Mouse (Mus musculus): ENCODE results near the gene Il6st. TPM values are rescaled to one million over a fixed set of nuclear protein-coding genes. Genes with fewer than 3 reads are reported as not detected.

The Il6st gene
- polyA plus RNA-seq, 1 experiment = 111 TPM

- DNase-seq (ENCODE audit: low spot score) = no peak
These were observed 20.9 kb upstream of the Il6st start for GRCm38 (mm10) chr13:112442867-112443529.

- DNase-seq (ENCODE audit: low spot score) = no peak
These were observed 16.7 kb upstream of the Il6st start for GRCm38 (mm10) chr13:112447108-112447665.

GRCm38 (mm10) chr13:112450210-112450609 lies 13.7 kb upstream of the Il6st start:
- DNase-seq (ENCODE audit: low spot score) = no peak

DNA sequence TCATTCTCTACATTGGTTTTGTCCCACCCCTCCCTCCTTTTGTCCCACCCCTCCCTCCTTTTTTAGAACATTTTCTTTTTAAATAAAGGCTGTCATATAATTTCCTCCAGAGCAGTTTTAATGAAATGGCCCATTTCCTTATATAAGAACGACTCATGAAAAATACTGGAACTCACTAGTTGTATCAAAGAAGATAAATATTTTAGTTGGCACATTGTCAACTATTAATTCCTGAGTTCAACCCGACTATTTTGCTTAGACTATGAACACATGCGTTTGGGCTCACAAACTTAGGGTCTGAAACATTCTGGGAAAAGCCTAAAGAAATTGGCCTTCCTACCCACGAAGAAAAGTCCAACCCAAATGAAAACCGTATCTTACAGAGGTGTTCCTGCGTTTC lies 6.5 kb upstream of the Il6st start:
- no peak for DNase-seq (ENCODE audit: low spot score)

- no peak for DNase-seq (ENCODE audit: low spot score)
These were observed 5.9 kb upstream of the Il6st start for GRCm38 (mm10) chr13:112458016-112458415.

DNA sequence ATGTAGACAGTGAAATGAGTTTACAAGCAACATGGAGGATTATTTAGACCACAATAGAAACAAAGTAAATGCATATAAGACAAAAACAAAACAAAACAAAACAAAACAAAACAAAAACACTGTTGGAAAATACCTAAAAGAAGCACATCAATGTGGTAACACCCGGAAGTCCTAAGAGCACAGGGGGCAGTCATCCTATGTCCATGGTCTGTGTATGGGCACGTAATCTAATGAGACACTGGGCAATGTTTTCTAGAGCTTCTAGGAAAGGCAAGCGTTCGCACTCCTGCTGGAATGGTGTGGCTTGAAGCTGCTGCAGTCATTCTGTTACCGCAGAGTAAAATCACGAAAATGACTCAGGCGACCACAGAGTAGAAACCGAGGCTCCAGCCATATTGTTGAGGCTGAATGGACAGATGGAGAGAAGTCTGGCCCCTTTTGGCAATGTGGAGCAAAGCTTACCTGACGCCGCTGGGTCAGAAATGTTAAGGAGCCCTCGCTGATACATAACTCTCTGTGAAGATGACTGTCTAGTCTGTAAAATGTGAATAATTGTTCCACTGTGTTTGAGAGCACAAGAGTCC lies 5.3 kb upstream of the Il6st start:
- DNase-seq (ENCODE audit: low spot score) = no peak

- DNase-seq (ENCODE audit: low spot score) = no peak
These were observed 3.9 kb upstream of the Il6st start for GRCm38 (mm10) chr13:112459956-112460355.

DNA sequence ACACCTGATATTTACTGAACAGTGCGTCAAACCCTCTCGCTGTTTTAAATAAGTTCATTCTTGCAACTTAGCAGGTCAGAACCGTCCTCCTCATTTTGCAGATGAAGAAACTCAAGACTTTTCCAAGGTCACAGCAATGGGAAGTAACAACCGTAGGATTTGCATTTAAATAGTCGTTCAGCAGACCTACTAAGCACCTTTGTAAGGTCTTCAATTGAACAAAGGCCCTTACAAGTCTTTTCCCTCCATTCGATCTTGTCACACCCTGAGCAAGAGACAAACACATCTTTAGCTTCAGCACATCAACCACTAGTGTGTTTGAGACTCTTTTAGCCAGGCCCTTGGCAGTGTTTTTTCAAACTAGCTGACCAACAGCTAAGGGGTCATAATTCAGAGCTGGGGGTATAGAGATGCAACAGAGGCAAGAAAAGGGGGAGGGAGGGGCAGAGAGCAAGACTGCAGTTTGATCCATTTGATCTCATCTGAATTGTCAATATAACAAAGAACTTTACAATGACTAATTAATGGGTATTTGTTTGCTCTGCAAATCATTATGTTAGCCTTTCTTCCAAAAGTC lies 1.4 kb upstream of the Il6st start:
- DNase-seq (ENCODE audit: low spot score) = no peak

GRCm38 (mm10) chr13:112463337-112463802 lies 500 bp upstream of the Il6st start:
- DNase-seq (ENCODE audit: low spot score) = no peak

- DNase-seq (ENCODE audit: low spot score) = no peak
These were observed 887 bp downstream of the Il6st start for GRCm38 (mm10) chr13:112464626-112465287.

DNA sequence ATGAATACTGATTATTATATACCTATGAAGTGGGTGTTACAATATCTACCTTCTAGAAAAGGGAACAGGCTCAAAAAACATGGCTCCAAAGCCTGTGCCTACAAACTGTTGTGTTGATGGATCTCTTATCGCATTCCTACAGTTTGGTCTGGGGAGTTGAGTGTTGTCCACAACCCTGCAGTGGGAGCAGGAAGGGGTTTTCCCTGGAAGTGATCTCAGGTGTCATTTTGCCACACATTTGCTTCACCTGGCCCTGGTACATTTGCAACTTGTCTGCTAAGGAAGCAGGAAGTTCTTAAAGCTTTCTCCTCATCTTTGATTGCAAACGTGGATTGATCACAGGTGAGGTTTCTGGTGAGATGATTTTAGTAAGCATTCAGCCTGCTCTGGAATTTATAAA lies 1.7 kb downstream of the Il6st start:
- DNase-seq (ENCODE audit: low spot score) = no peak

GRCm38 (mm10) chr13:112466136-112466945 lies 2.5 kb downstream of the Il6st start:
- DNase-seq (ENCODE audit: low spot score) = no peak

GRCm38 (mm10) chr13:112466946-112467255 lies 3.0 kb downstream of the Il6st start:
- DNase-seq (ENCODE audit: low spot score) = no peak

DNA sequence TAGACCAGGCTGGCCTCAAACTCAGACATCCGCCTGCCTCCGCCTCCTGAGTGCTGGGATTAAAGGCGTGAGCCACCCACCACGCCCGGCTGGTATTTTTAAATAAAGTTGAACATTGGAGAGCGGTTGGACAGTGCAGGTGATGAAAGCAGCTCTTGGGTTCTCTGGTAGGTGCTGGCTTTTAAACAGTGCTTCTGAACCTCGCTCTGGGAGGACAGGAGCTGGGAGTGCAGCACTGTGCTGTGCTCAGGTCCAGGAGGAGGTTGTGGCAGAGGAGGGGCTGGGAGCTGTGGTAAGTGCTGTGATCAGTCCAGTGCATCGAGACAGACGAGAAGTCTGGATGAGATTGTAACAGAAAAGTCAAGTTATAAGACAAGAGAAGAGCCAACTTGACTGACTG lies 3.5 kb downstream of the Il6st start:
- no peak for DNase-seq (ENCODE audit: low spot score)

DNA sequence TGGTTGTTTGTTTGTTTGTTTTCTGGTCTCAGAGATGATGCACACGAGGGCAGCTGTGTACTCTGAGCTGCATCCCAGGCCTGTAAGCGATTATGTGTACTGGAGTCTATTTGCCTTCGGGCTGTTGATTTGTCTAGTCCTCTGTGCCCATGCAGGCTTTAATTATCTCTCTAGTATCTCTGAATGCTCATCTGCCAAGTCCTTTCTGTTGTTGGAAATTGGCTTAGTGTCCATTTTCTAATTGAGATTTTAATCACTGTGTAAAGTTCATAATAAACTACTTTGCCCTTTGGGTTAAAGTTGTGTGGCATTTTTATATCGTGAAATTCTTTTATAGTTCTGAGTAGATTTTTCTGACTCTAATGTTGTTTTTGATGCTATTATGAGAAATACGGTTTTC lies 5.6 kb downstream of the Il6st start:
- no peak for DNase-seq (ENCODE audit: low spot score)

- DNase-seq (ENCODE audit: low spot score) = no peak
These were observed 7.3 kb downstream of the Il6st start for GRCm38 (mm10) chr13:112471201-112471600.

- DNase-seq (ENCODE audit: low spot score) = no peak
These were observed 8.6 kb downstream of the Il6st start for GRCm38 (mm10) chr13:112472401-112473023.

GRCm38 (mm10) chr13:112473757-112474755 lies 10.2 kb downstream of the Il6st start:
- DNase-seq (ENCODE audit: low spot score) = no peak

DNA sequence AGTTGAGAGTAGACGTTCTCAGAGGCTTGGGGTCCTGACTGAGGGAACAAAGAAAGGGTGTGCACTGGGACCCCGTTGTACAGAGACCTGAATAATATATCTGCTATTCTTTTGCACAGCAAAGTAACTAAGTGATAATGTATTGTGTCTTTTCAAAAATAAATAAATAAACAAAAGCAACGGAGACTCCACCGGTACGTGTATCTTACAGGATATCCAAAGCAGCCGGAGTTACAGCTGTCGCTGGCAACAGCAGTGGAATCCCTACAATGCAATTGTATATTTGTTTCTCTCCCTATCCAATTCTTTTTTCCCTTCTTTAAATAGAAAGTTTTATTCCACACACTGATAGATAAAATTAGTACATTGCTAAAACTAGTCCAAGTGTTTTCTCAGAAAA lies 15.2 kb downstream of the Il6st start:
- no peak for DNase-seq (ENCODE audit: low spot score)

DNA sequence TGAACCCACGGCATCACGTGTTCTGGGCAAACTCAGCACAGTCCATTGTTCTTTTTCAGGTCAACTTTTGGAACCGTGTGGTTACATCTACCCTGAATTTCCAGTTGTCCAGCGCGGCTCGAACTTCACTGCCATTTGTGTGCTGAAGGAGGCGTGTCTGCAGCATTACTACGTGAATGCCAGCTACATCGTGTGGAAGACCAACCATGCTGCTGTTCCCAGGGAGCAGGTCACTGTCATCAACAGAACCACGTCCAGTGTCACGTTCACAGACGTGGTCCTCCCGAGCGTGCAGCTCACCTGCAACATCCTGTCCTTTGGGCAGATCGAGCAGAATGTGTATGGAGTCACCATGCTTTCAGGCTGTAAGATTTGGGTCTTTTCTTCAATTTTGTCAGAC lies 16.1 kb downstream of the Il6st start:
- no peak for DNase-seq (ENCODE audit: low spot score)

Measured in urinary bladder, adult 2 months (tissue).